Mouse (Mus musculus): Measurements from ENCODE around the gene Fndc1. TPM values are rescaled to one million over a fixed set of nuclear protein-coding genes. Genes with fewer than 3 reads are reported as not detected.

Fndc1 gene
- polyA plus RNA-seq, 1 experiment from 2014 or later, result 2.2 TPM

DNA sequence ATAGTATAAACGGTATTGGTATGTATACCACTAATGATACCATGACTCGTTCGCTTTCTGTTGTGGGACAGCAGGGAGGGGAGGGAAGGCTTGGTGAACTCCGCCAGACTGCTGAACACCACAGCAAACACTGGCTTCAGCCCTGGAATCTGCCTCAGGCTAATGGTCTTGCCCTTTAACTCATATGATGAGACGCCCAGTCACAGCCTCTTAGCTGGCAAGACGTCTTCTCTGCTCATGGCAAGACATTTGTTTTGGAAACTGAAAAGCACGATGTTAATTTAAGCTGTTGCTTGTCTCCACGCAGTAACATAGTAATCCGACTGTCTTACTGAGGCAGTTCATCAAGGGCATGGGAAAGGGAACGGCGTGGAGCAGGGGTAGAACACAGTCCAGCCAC is 72.1 kb downstream of the Fndc1 start:
- H3K9me3 ChIP-seq (replicated peaks; ENCODE audit: control insufficient read depth, low read length), result no peaks in the 10 kb centered on the region
- H3K27ac ChIP-seq (ENCODE audit: low read depth, low read length), result no peak overlapping the region
- H3K9ac ChIP-seq (ENCODE audit: low read depth, low read length), result no peak overlapping the region
- WGBS (ENCODE audit: insufficient replicate concordance), result 82% methylated on average over 11 of the region's 11 CpGs
- H3K4me1 ChIP-seq (ENCODE audit: control insufficient read depth, insufficient read depth, low read length), result no peaks in the 10 kb centered on the region
- no peak overlapping the region for H3K4me2 ChIP-seq
- ATAC-seq (replicated peaks; ENCODE audit: insufficient number of reproducible peaks, low FRiP score, low TSS enrichment), result no peak
- H3K27me3 ChIP-seq (ENCODE audit: control insufficient read depth, insufficient read depth, low read length), result no peaks in the 10 kb centered on the region
- no peaks in the 10 kb centered on the region for H3K36me3 ChIP-seq (ENCODE audit: control insufficient read depth, insufficient read depth, low read length)
- no peak overlapping the region for H3K4me3 ChIP-seq (ENCODE audit: low read depth, low read length)

DNA sequence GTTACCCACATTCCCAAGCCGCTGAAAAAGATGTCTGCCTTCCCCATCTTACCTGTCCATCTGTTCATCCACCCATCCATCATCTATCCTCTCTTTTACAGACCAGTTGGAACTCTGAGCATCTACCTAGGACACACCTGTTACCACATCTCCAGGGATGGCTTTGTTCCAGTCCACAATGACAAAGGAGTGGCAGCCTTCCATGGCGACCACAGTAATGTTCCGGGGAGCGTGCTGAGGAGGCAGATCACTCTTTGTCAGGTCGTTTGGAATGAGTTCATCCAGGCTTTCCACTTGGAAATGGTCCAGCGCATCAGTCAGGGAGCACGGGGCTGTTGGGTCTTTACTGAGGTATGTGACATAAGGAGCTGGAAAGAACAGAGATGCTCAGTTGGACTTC is 73.7 kb downstream of the Fndc1 start:
- no peaks in the 10 kb centered on the region for H3K27me3 ChIP-seq (ENCODE audit: control insufficient read depth, insufficient read depth, low read length)
- no peaks in the 10 kb centered on the region for H3K4me1 ChIP-seq (ENCODE audit: control insufficient read depth, insufficient read depth, low read length)
- no peak for ATAC-seq (replicated peaks; ENCODE audit: insufficient number of reproducible peaks, low FRiP score, low TSS enrichment)
- H3K36me3 ChIP-seq (ENCODE audit: control insufficient read depth, insufficient read depth, low read length), result no peaks in the 10 kb centered on the region
- WGBS (ENCODE audit: insufficient replicate concordance), result 78% methylated on average over 7 of the region's 7 CpGs
- H3K27ac ChIP-seq (ENCODE audit: low read depth, low read length), result no peak overlapping the region
- no peak overlapping the region for H3K4me2 ChIP-seq
- no peaks in the 10 kb centered on the region for H3K9me3 ChIP-seq (replicated peaks; ENCODE audit: control insufficient read depth, low read length)
- H3K9ac ChIP-seq (ENCODE audit: low read depth, low read length), result no peak overlapping the region
- H3K4me3 ChIP-seq (ENCODE audit: low read depth, low read length), result no peak overlapping the region

DNA sequence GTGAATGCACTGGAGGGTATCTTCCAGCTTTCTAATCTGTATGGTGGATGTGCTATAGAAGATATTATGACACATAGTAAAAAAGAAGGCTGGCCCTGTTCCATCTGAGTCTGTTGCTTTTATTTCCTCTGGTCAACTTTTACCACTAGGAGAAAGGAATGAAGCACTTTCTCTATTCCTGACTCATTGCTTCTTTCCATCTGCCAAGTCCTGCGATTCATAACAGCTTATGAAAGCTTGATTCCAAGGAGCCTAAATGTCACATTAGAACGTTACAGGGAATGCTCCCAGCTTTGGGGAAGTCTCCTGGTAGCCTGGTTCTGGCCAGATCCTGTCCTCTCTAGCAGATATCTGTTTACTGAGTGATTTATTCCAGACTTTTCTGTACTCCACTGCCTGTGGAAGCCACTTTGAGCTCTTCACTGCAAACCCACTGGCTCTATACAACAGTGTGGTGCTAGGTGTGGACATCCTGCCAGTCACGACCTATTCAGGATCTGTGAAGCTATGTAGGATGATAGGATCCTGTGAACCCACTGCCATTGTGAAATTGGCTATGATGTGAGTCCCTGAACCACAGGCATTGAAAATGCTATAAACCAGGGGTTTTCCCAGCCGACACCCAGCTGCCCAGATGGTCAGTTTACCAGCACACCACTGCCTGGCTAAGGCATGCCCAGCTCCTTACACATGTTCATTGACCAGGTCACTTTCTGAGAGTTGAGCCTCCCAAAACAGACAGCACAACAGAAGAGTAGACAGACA is 77.9 kb downstream of the Fndc1 start:
- no peaks in the 10 kb centered on the region for H3K36me3 ChIP-seq (ENCODE audit: control insufficient read depth, insufficient read depth, low read length)
- WGBS (ENCODE audit: insufficient replicate concordance), result 78% methylated on average over 4 of the region's 4 CpGs
- ATAC-seq (replicated peaks; ENCODE audit: insufficient number of reproducible peaks, low FRiP score, low TSS enrichment), result no peak

DNA sequence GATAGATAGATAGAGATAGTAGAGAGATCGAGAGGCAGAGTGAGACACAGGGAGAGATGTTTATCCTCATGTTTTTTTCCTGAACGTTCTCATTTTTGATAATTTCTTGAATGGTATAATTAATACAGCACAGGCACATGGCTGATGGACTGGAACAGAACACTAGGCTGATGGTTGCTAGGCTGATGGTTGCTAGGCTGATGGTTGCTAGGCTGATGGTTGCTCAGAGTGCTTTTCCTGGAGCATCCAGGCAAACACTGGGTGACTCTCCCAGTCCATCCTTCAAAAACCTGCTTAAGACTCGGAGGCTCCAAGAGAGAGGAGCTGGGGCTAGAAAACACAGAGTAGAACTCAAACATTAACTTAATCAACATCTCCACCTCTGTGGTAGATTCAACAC is 80.3 kb downstream of the Fndc1 start:
- no peaks in the 10 kb centered on the region for H3K9me3 ChIP-seq (replicated peaks; ENCODE audit: control insufficient read depth, low read length)
- H3K27me3 ChIP-seq (ENCODE audit: control insufficient read depth, insufficient read depth, low read length), result no peaks in the 10 kb centered on the region
- WGBS (ENCODE audit: insufficient replicate concordance), result 80% methylated on average over 3 of the region's 3 CpGs
- ATAC-seq (replicated peaks; ENCODE audit: insufficient number of reproducible peaks, low FRiP score, low TSS enrichment), result no peak
- no peak overlapping the region for H3K27ac ChIP-seq (ENCODE audit: low read depth, low read length)
- H3K4me2 ChIP-seq, result no peak overlapping the region
- no peak overlapping the region for H3K9ac ChIP-seq (ENCODE audit: low read depth, low read length)
- H3K36me3 ChIP-seq (ENCODE audit: control insufficient read depth, insufficient read depth, low read length), result no peaks in the 10 kb centered on the region
- H3K4me1 ChIP-seq (ENCODE audit: control insufficient read depth, insufficient read depth, low read length), result no peaks in the 10 kb centered on the region
- no peak overlapping the region for H3K4me3 ChIP-seq (ENCODE audit: low read depth, low read length)

More for the DNA sequence above, 77.9 kb downstream of the Fndc1 start:
- Histone ChIP-seq H3K27me3 (ENCODE audit: control insufficient read depth, insufficient read depth, low read length) (no peaks in the 10 kb centered on the region), H3K9me3 (replicated peaks; ENCODE audit: control insufficient read depth, low read length) (no peaks in the 10 kb centered on the region), H3K4me2 (no peak overlapping the region), H3K4me3 (ENCODE audit: low read depth, low read length) (no peak overlapping the region), H3K27ac (ENCODE audit: low read depth, low read length) (no peak overlapping the region), H3K4me1 (ENCODE audit: control insufficient read depth, insufficient read depth, low read length) (no peaks in the 10 kb centered on the region), H3K9ac (ENCODE audit: low read depth, low read length) (no peak overlapping the region)

GRCm38 (mm10) chr17:7744976-7745375 is 82.1 kb downstream of the Fndc1 start:
- Histone ChIP-seq H3K9ac (ENCODE audit: low read depth, low read length) (no peak overlapping the region), H3K27ac (ENCODE audit: low read depth, low read length) (no peak overlapping the region)
- WGBS (ENCODE audit: insufficient replicate concordance), result 82% methylated on average over 4 of the region's 4 CpGs

GRCm38 (mm10) chr17:7740988-7741387 is 86.1 kb downstream of the Fndc1 start:
- no peak for ATAC-seq (replicated peaks; ENCODE audit: insufficient number of reproducible peaks, low FRiP score, low TSS enrichment)
- 15% methylated on average over 2 of the region's 2 CpGs for WGBS (ENCODE audit: insufficient replicate concordance)

More at GRCm38 (mm10) chr17:7744976-7745375, 82.1 kb downstream of the Fndc1 start:
- no peaks in the 10 kb centered on the region for H3K36me3 ChIP-seq (ENCODE audit: control insufficient read depth, insufficient read depth, low read length)
- no peak overlapping the region for H3K4me2 ChIP-seq
- ATAC-seq (replicated peaks; ENCODE audit: insufficient number of reproducible peaks, low FRiP score, low TSS enrichment), result no peak
- no peaks in the 10 kb centered on the region for H3K9me3 ChIP-seq (replicated peaks; ENCODE audit: control insufficient read depth, low read length)
- H3K27me3 ChIP-seq (ENCODE audit: control insufficient read depth, insufficient read depth, low read length), result no peaks in the 10 kb centered on the region
- no peaks in the 10 kb centered on the region for H3K4me1 ChIP-seq (ENCODE audit: control insufficient read depth, insufficient read depth, low read length)
- H3K4me3 ChIP-seq (ENCODE audit: low read depth, low read length), result no peak overlapping the region

DNA sequence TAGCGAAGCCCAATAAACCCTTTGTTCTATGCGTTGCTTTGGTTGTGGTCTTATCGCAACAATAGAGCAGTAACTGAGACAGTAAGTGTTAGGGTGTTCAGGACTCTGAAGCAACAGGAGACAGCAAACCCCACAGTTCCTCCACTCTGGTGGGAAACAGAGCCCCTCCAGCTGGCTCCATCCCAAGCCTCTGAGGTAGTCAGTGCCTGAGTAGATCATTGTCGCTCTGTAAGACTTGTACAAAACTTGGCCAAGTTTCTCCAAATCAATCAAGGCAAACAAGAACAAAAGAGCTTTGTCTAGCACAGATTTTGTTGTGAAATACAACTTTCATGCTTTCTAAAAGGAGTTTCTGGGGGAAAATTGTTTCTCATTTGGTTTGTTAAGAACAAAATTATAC is 104.1 kb downstream of the Fndc1 start:
- no peaks in the 10 kb centered on the region for H3K4me1 ChIP-seq (ENCODE audit: control insufficient read depth, insufficient read depth, low read length)
- H3K4me3 ChIP-seq (ENCODE audit: low read depth, low read length), result no peak overlapping the region
- ATAC-seq (replicated peaks; ENCODE audit: insufficient number of reproducible peaks, low FRiP score, low TSS enrichment), result no peak
- H3K27ac ChIP-seq (ENCODE audit: low read depth, low read length), result no peak overlapping the region
- no peak overlapping the region for H3K9ac ChIP-seq (ENCODE audit: low read depth, low read length)
- 89% methylated on average over 4 of the region's 4 CpGs for WGBS (ENCODE audit: insufficient replicate concordance)
- no peaks in the 10 kb centered on the region for H3K36me3 ChIP-seq (ENCODE audit: control insufficient read depth, insufficient read depth, low read length)
- no peaks in the 10 kb centered on the region for H3K27me3 ChIP-seq (ENCODE audit: control insufficient read depth, insufficient read depth, low read length)
- H3K4me2 ChIP-seq, result no peak overlapping the region
- no peaks in the 10 kb centered on the region for H3K9me3 ChIP-seq (replicated peaks; ENCODE audit: control insufficient read depth, low read length)

More at GRCm38 (mm10) chr17:7740988-7741387, 86.1 kb downstream of the Fndc1 start:
- Histone ChIP-seq H3K4me2 (no peak overlapping the region), H3K9me3 (replicated peaks; ENCODE audit: control insufficient read depth, low read length) (no peaks in the 10 kb centered on the region), H3K4me3 (ENCODE audit: low read depth, low read length) (no peak overlapping the region), H3K27ac (ENCODE audit: low read depth, low read length) (no peak overlapping the region), H3K4me1 (ENCODE audit: control insufficient read depth, insufficient read depth, low read length) (no peaks in the 10 kb centered on the region), H3K9ac (ENCODE audit: low read depth, low read length) (no peak overlapping the region), H3K36me3 (ENCODE audit: control insufficient read depth, insufficient read depth, low read length) (no peaks in the 10 kb centered on the region), H3K27me3 (ENCODE audit: control insufficient read depth, insufficient read depth, low read length) (no peaks in the 10 kb centered on the region)

- Histone ChIP-seq H3K4me3 (ENCODE audit: low read depth, low read length) (no peak overlapping the region), H3K27me3 (ENCODE audit: control insufficient read depth, insufficient read depth, low read length) (no peaks in the 10 kb centered on the region), H3K4me1 (ENCODE audit: control insufficient read depth, insufficient read depth, low read length) (no peaks in the 10 kb centered on the region), H3K9ac (ENCODE audit: low read depth, low read length) (no peak overlapping the region), H3K27ac (ENCODE audit: low read depth, low read length) (no peak overlapping the region), H3K4me2 (no peak overlapping the region), H3K9me3 (replicated peaks; ENCODE audit: control insufficient read depth, low read length) (no peaks in the 10 kb centered on the region), H3K36me3 (ENCODE audit: control insufficient read depth, insufficient read depth, low read length) (no peaks in the 10 kb centered on the region)
- WGBS (ENCODE audit: insufficient replicate concordance), result 54% methylated on average over 1 of the region's 1 CpGs
- no peak for ATAC-seq (replicated peaks; ENCODE audit: insufficient number of reproducible peaks, low FRiP score, low TSS enrichment)
Measured at GRCm38 (mm10) chr17:7718886-7719285, 108.2 kb downstream of the Fndc1 start.

DNA sequence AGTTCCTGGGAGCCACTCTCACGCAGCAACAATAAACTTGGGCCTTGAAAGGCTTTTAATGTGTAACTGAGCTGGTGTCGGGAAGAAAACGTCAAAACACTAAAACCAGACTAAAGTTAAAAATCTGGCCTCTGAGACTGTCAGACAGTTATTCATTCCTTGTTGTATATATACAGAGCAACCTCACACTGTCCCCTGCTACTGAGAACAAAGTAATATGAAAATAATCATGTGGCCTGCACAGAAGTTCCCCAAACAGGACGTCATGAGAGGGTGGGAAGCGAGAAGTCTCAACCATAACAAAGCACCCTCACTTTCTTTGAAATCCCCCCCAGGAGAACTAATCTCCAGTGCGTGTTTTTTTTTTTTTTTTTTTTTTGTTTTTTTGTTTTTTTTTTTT is 109.2 kb downstream of the Fndc1 start:
- no peak for ATAC-seq (replicated peaks; ENCODE audit: insufficient number of reproducible peaks, low FRiP score, low TSS enrichment)
- no peak overlapping the region for H3K27ac ChIP-seq (ENCODE audit: low read depth, low read length)
- H3K9me3 ChIP-seq (replicated peaks; ENCODE audit: control insufficient read depth, low read length), result no peaks in the 10 kb centered on the region
- no peaks in the 10 kb centered on the region for H3K36me3 ChIP-seq (ENCODE audit: control insufficient read depth, insufficient read depth, low read length)
- H3K4me3 ChIP-seq (ENCODE audit: low read depth, low read length), result no peak overlapping the region
- WGBS (ENCODE audit: insufficient replicate concordance), result 72% methylated on average over 6 of the region's 6 CpGs
- no peaks in the 10 kb centered on the region for H3K4me1 ChIP-seq (ENCODE audit: control insufficient read depth, insufficient read depth, low read length)
- no peak overlapping the region for H3K4me2 ChIP-seq
- no peak overlapping the region for H3K9ac ChIP-seq (ENCODE audit: low read depth, low read length)
- H3K27me3 ChIP-seq (ENCODE audit: control insufficient read depth, insufficient read depth, low read length), result no peaks in the 10 kb centered on the region
